Mouse (Mus musculus) lung, postnatal 25 days (tissue): ENCODE results near the gene Cope.

ENCODE experiments used
- DNase-seq: peaks from one replicate; pipeline ENCODE4 v3.0.0; 2022; ENCODE audit warnings: low spot score

Gene Cope

GRCm38 (mm10) chr8:70351035-70351999 is 49.0 kb downstream of the Cope start:
- no peak for DNase-seq

- DNase-seq, result no peak
Observed at GRCm38 (mm10) chr8:70352000-70352384, 49.7 kb downstream of the Cope start.

GRCm38 (mm10) chr8:70352657-70353151 is 50.4 kb downstream of the Cope start:
- no peak for DNase-seq

GRCm38 (mm10) chr8:70353194-70353817 is 51.0 kb downstream of the Cope start, which contains the start of gene Upf1:
Gene Upf1, minus strand, starts transcription at chr8:70353278.
- peak; percentile 99 for DNase-seq

- no peak for DNase-seq
Observed at GRCm38 (mm10) chr8:70354004-70354403, 51.7 kb downstream of the Cope start.

GRCm38 (mm10) chr8:70356111-70356510 is 53.8 kb downstream of the Cope start:
- no peak for DNase-seq

- DNase-seq, result no peak
Observed at GRCm38 (mm10) chr8:70359411-70359810, 57.1 kb downstream of the Cope start.

GRCm38 (mm10) chr8:70360769-70361168 is 58.5 kb downstream of the Cope start:
- no peak for DNase-seq

GRCm38 (mm10) chr8:70361484-70362032 is 59.2 kb downstream of the Cope start:
- DNase-seq, result no peak
